Mouse (Mus musculus) liver, postnatal 0 days (tissue): Measurements from ENCODE around the gene Pif1. TPM values are rescaled to one million over a fixed set of nuclear protein-coding genes. Genes with fewer than 3 reads are reported as not detected.

Experiments
- ATAC-seq: fragments of 200-750 bp; cut with Nextera tagmentation; 2 replicates; pipeline ENCODE4 v1.8.0; 2017; ENCODE audit warnings: mild to moderate bottlenecking, moderate library complexity
- DNase-seq: peaks from one replicate; pipeline ENCODE4 v3.0.0-alpha.2; 2016
- H3K27ac ChIP-seq: fragments of 300-500 bp; sonication (generic); 2 replicates; pipeline ENCODE4 v1.5.1; 2014; ENCODE audit warnings: antibody characterized with exemption, moderate library complexity, mild to moderate bottlenecking, low read depth
- H3K27me3 ChIP-seq: fragments of 300-500 bp; sonication (generic); 2 replicates; pipeline ENCODE4 v1.6.1; 2014; ENCODE audit warnings: low read length, control low read depth, mixed read lengths; ENCODE audit not compliant: insufficient read depth
- H3K36me3 ChIP-seq: fragments of 300-500 bp; sonication (generic); replicated peaks from 2 replicates; pipeline ENCODE4 v1.6.1; 2014; ENCODE audit warnings: mild to moderate bottlenecking, control low read depth, low read length, moderate library complexity, mixed read lengths; ENCODE audit not compliant: insufficient read depth
- H3K4me1 ChIP-seq: fragments of 300-500 bp; sonication (generic); 2 replicates; pipeline ENCODE4 v1.6.1; 2014; ENCODE audit warnings: antibody characterized with exemption, mild to moderate bottlenecking, control low read depth; ENCODE audit not compliant: insufficient read depth
- H3K4me2 ChIP-seq: fragments of 300-500 bp; sonication (generic); 2 replicates; pipeline ENCODE4 v1.6.1; 2014; ENCODE audit warnings: low read depth, mild to moderate bottlenecking, low read length, moderate library complexity, mixed read lengths
- H3K4me3 ChIP-seq: fragments of 300-500 bp; sonication (generic); 2 replicates; pipeline ENCODE4 v1.5.1; 2014; ENCODE audit warnings: low read depth, low read length
- H3K9ac ChIP-seq: fragments of 300-500 bp; sonication (generic); replicated peaks from 2 replicates; pipeline ENCODE4 v1.6.1; 2014; ENCODE audit warnings: mild to moderate bottlenecking, moderate library complexity
- H3K9me3 ChIP-seq: fragments of 300-500 bp; sonication (generic); 2 replicates; pipeline ENCODE4 v1.6.1; 2016; ENCODE audit warnings: mild to moderate bottlenecking, control low read depth, low read length, mixed read lengths
- CTCF ChIP-seq: sonication (generic); IDR thresholded peaks from 2 replicates; pipeline ENCODE4 v1.5.1; 2016; ENCODE audit warnings: antibody characterized with exemption, low read depth
- EP300 ChIP-seq: IDR thresholded peaks from 2 replicates; pipeline ENCODE4 v1.6.1; 2016; ENCODE audit warnings: antibody characterized with exemption, low read depth, mild to moderate bottlenecking
- WGBS: fragments of 180-500 bp; shearing (Covaris S2); extraction: QIAGEN DNeasy Blood & Tissue Kit; methylation state at CpG from one replicate; pipeline ENCODE4 v1.1.7; 2014; ENCODE audit not compliant: insufficient replicate concordance; 5-methylcytosine and 5-hydroxymethylcytosine counted together
- polyA plus RNA-seq: library from polyadenylated mRNA; unstranded; fragments of >200 nt; fragmentation: Nextera tagmentation; extraction: Ambion mirVana; gene quantifications from 2 replicates; pipeline ENCODE4 v1.2.1, GENCODE M21; 2015

Pif1 gene
- polyA plus RNA-seq, 1 experiment from 2014 or later, result 3.5 TPM

GRCm38 (mm10) chr9:65607120-65607519, 20.2 kb downstream of the Pif1 start:
- H3K4me2 ChIP-seq, result no peak overlapping the region
- peaks cover 4% of the 10 kb centered on the region for H3K4me1 ChIP-seq
- 60% methylated on average over 2 of the region's 2 CpGs for WGBS
- ATAC-seq, result no peak
- DNase-seq, result no peak
- no peak for TF ChIP-seq CTCF
- TF ChIP-seq EP300, result no peak
- H3K9me3 ChIP-seq, result no peaks in the 10 kb centered on the region
- H3K9ac ChIP-seq, result no peak overlapping the region
- H3K27ac ChIP-seq, result no peak overlapping the region
- H3K27me3 ChIP-seq, result no peaks in the 10 kb centered on the region
- H3K4me3 ChIP-seq, result no peak overlapping the region
- H3K36me3 ChIP-seq, result no peaks in the 10 kb centered on the region

GRCm38 (mm10) chr9:65611969-65612486, 25.1 kb downstream of the Pif1 start:
- Histone ChIP-seq H3K9me3 (no peaks in the 10 kb centered on the region), H3K4me3 (no peak overlapping the region), H3K27ac (peak overlapping the region; percentile 68), H3K4me2 (no peak overlapping the region), H3K27me3 (no peaks in the 10 kb centered on the region), H3K9ac (no peak overlapping the region), H3K36me3 (no peaks in the 10 kb centered on the region), H3K4me1 (no peaks in the 10 kb centered on the region; the same call in 1 of the 2 replicates)
- 54% methylated on average over 5 of the region's 5 CpGs for WGBS
- no peak for DNase-seq
- peak; percentile 94 for ATAC-seq
- TF ChIP-seq EP300 (peak; percentile 77), CTCF (no peak)

- H3K36me3 ChIP-seq, result no peaks in the 10 kb centered on the region
- TF ChIP-seq CTCF (no peak), EP300 (no peak)
- H3K9ac ChIP-seq, result no peak overlapping the region
- H3K27ac ChIP-seq, result no peak overlapping the region
- no peak overlapping the region for H3K4me2 ChIP-seq
- 47% methylated on average over 2 of the region's 2 CpGs for WGBS
- no peak for ATAC-seq
- no peak for DNase-seq
- no peak overlapping the region for H3K4me3 ChIP-seq
- no peaks in the 10 kb centered on the region; the same call in 1 of the 2 replicates for H3K4me1 ChIP-seq
- H3K9me3 ChIP-seq, result no peaks in the 10 kb centered on the region
- no peaks in the 10 kb centered on the region for H3K27me3 ChIP-seq
These were observed 26.1 kb downstream of the Pif1 start for GRCm38 (mm10) chr9:65613098-65613497.

- ATAC-seq (no peak), DNase-seq (no peak)
- Histone ChIP-seq H3K9ac (no peak overlapping the region), H3K9me3 (no peaks in the 10 kb centered on the region), H3K27me3 (no peaks in the 10 kb centered on the region), H3K27ac (no peak overlapping the region), H3K4me3 (no peak overlapping the region), H3K4me2 (no peak overlapping the region), H3K36me3 (no peaks in the 10 kb centered on the region), H3K4me1 (peaks cover 9% of the 10 kb centered on the region)
- no peak for TF ChIP-seq CTCF
- TF ChIP-seq EP300, result no peak
- 59% methylated on average over 3 of the region's 3 CpGs for WGBS
These were observed 32.4 kb downstream of the Pif1 start for GRCm38 (mm10) chr9:65619311-65619710.

- H3K4me3 ChIP-seq, result no peak overlapping the region
- H3K27me3 ChIP-seq, result no peaks in the 10 kb centered on the region
- H3K4me1 ChIP-seq, result peaks cover 9% of the 10 kb centered on the region
- H3K27ac ChIP-seq, result no peak overlapping the region; the same call in 1 of the 2 replicates
- 78% methylated on average over 4 of the region's 4 CpGs for WGBS
- TF ChIP-seq CTCF, result no peak
- no peak for TF ChIP-seq EP300
- no peak overlapping the region for H3K9ac ChIP-seq
- no peaks in the 10 kb centered on the region for H3K9me3 ChIP-seq
- ATAC-seq (no peak), DNase-seq (no peak)
- H3K4me2 ChIP-seq, result no peak overlapping the region
- no peaks in the 10 kb centered on the region for H3K36me3 ChIP-seq
These were observed 34.2 kb downstream of the Pif1 start for GRCm38 (mm10) chr9:65621196-65621595.

- Histone ChIP-seq H3K27ac (peak overlapping the region; percentile 48), H3K4me2 (no peak overlapping the region), H3K9ac (no peak overlapping the region), H3K4me1 (peaks cover 9% of the 10 kb centered on the region), H3K27me3 (no peaks in the 10 kb centered on the region), H3K9me3 (no peaks in the 10 kb centered on the region), H3K36me3 (no peaks in the 10 kb centered on the region), H3K4me3 (no peak overlapping the region)
- TF ChIP-seq EP300 (no peak), CTCF (no peak)
- no peak for ATAC-seq
- no peak for DNase-seq
- 80% methylated on average over 2 of the region's 2 CpGs for WGBS
These were observed 34.7 kb downstream of the Pif1 start for GRCm38 (mm10) chr9:65621666-65622065.
